In the genomic region with DNA sequence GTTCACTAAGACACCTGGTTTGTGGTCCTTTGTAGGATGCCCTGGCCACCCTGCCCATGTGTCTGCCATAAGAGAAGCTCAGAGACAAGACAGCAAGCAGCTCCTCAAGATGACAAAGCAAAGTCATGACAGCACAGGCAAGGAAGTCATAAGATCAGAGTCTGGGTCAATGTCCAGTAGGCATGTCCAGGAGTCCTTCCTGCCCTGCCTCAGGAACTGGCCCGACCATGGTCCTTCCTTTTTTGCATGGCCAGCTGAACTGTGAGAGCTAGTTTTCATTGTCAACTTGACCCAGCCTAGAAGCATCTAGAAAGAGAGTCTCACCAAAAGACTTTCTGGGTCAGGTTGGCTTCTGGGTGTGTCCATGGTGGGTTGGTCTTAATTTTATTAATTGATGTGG, we compare ENCODE assay signal across 23 mouse cellular contexts. TPM values are rescaled to one million over a fixed set of nuclear protein-coding genes. Genes with fewer than 3 reads are reported as not detected.
DNase-seq lines count a peak whose midpoint lies in the region; ATAC-seq and TF ChIP-seq lines count a peak whose summit lies in the region.
"Had no signal": no experiment of that assay in that cellular context is flagged by ENCODE, and none has a peak within 500 bp of the region (broad histone marks: within the 10 kb centered on the region; RNA-seq: fewer than 3 reads in every experiment).

No protein-coding gene starts in this region.

- H3K4me2 ChIP-seq in kidney, embryonic 14.5 days (replicated peaks; ENCODE audit: low read depth, low read length), result no peak overlapping the region

- ATAC-seq in kidney, embryonic 14.5 days (ENCODE audit: low FRiP score, low TSS enrichment), result no peak

- DNase-seq in kidney, adult 2 months, result peak; percentile 79
- peak; percentile 71 for DNase-seq in kidney, adult 9 months
- no peak for DNase-seq in kidney, postnatal 10 days
- DNase-seq: adrenal gland, adult 2 months; adrenal gland, postnatal 10 days; adrenal gland, postnatal 25 days; cerebellum, adult 11 months; cerebellum, adult 18-20 months; cerebellum, adult 8-10 months; cerebellum, adult 9-11 months; cerebellum, postnatal 14 days; cerebellum, postnatal 36 days; embryo, embryonic 11 days had no signal

- TF ChIP-seq POLR2A in kidney, adult 2 months (IDR thresholded peaks at IDR 0.05; ENCODE audit: low read depth, low read length), result no peak

- no peak overlapping the region for H3K4me3 ChIP-seq in kidney, adult 2 months (ENCODE audit: insufficient read depth, low read depth, low read length)
- H3K4me3 ChIP-seq in kidney, embryonic 14.5 days (ENCODE audit: low read length), result no peak overlapping the region
- H3K4me3 ChIP-seq: embryonic facial prominence, embryonic 13.5 days; embryonic facial prominence, embryonic 15.5 days; erythroblast, embryonic 14.5 days; forebrain, embryonic 12.5 days had no signal

- 61% methylated on average over 1 of the region's 1 CpGs for WGBS in kidney, adult 2 months
- WGBS in kidney, embryonic 14.5 days, result 95% methylated on average over 1 of the region's 1 CpGs

- no peak overlapping the region for H3K9ac ChIP-seq in kidney, embryonic 14.5 days (ENCODE audit: low read depth, low read length)
- H3K9ac ChIP-seq: embryonic facial prominence, embryonic 13.5 days; embryonic facial prominence, embryonic 15.5 days; forebrain, embryonic 12.5 days had no signal

- H3K9me3 ChIP-seq in kidney, embryonic 14.5 days (ENCODE audit: control insufficient read depth, low read length), result no peaks in the 10 kb centered on the region
- H3K9me3 ChIP-seq: embryonic facial prominence, embryonic 13.5 days; embryonic facial prominence, embryonic 15.5 days; forebrain, embryonic 10.5 days; forebrain, embryonic 12.5 days had no signal

- TF ChIP-seq CTCF in kidney, adult 2 months (conservative IDR thresholded peaks at IDR 0.05; ENCODE audit: insufficient read depth, insufficient read length, low read depth, low read length), result no peak

- H3K27me3 ChIP-seq in kidney, adult 2 months (replicated peaks; ENCODE audit: control insufficient read depth, insufficient read depth, low read length), result no peaks in the 10 kb centered on the region
- H3K27me3 ChIP-seq in kidney, embryonic 14.5 days (ENCODE audit: control insufficient read depth, insufficient read depth, low read length), result no peaks in the 10 kb centered on the region
- H3K27me3 ChIP-seq: embryonic facial prominence, embryonic 13.5 days; embryonic facial prominence, embryonic 15.5 days; forebrain, embryonic 12.5 days had no signal

- no peaks in the 10 kb centered on the region for H3K36me3 ChIP-seq in kidney, adult 2 months (ENCODE audit: control insufficient read depth, insufficient read depth, low read length)
- no peaks in the 10 kb centered on the region for H3K36me3 ChIP-seq in kidney, embryonic 14.5 days (ENCODE audit: control insufficient read depth, insufficient read depth, low read length)
- H3K36me3 ChIP-seq: embryonic facial prominence, embryonic 13.5 days; embryonic facial prominence, embryonic 15.5 days; forebrain, embryonic 10.5 days; forebrain, embryonic 12.5 days had no signal

- H3K4me1 ChIP-seq in kidney, adult 2 months (ENCODE audit: control insufficient read depth, insufficient read depth, low read length), result no peaks in the 10 kb centered on the region
- no peaks in the 10 kb centered on the region for H3K4me1 ChIP-seq in kidney, embryonic 14.5 days (ENCODE audit: control insufficient read depth, insufficient read depth, low read length)

- no peak overlapping the region for H3K27ac ChIP-seq in kidney, adult 2 months (ENCODE audit: insufficient read depth, low read depth, low read length)
- H3K27ac ChIP-seq in kidney, embryonic 14.5 days (ENCODE audit: low read depth, low read length), result no peak overlapping the region
- H3K27ac ChIP-seq: embryonic facial prominence, embryonic 13.5 days; embryonic facial prominence, embryonic 15.5 days; forebrain, embryonic 10.5 days; forebrain, embryonic 12.5 days had no signal

RNA-seq across cellular contexts. Expression of a gene that starts 9.1 kb away (rescaled TPM):
- polyA plus RNA-seq in kidney, adult 2 months (2012; rRNA removed), result not detected in 2 replicates
- not detected in 2 replicates for polyA plus RNA-seq in kidney, embryonic 14.5 days (2014; fragmentation: Nextera tagmentation; extraction: Ambion mirVana)
- polyA plus RNA-seq: adrenal gland, adult 2 months; brain, embryonic 14.5 days; C2C12; embryonic facial prominence, embryonic 13.5 days; erythroblast, embryonic 14.5 days; forebrain, embryonic 10.5 days; forebrain, embryonic 14.5 days; forebrain, embryonic 16.5 days had no signal

RNA-seq across cellular contexts. Expression of a gene that starts 14.3 kb away (rescaled TPM):
- 4.6 and 6.1 TPM in 2 replicates for polyA plus RNA-seq in kidney, adult 2 months (2012; rRNA removed)
- 4.6 and 5.7 TPM in 2 replicates for polyA plus RNA-seq in kidney, embryonic 14.5 days (2014; fragmentation: Nextera tagmentation; extraction: Ambion mirVana)
- polyA plus RNA-seq: adrenal gland, adult 2 months; C2C12; erythroblast, embryonic 14.5 days; forebrain, embryonic 10.5 days had no signal

RNA-seq across cellular contexts. Expression of a gene that starts 43.0 kb away (rescaled TPM):
- 9.6 and 10.6 TPM in 2 replicates for polyA plus RNA-seq in kidney, adult 2 months (2012; rRNA removed)
- polyA plus RNA-seq in kidney, embryonic 14.5 days (2014; fragmentation: Nextera tagmentation; extraction: Ambion mirVana), result 10.9 and 14.0 TPM in 2 replicates

RNA-seq across cellular contexts. Expression of a gene that starts 47.1 kb away (rescaled TPM):
- 242 and 276 TPM in 2 replicates for polyA plus RNA-seq in kidney, adult 2 months (2012; rRNA removed)
- 21.4 and 29.5 TPM in 2 replicates for polyA plus RNA-seq in kidney, embryonic 14.5 days (2014; fragmentation: Nextera tagmentation; extraction: Ambion mirVana)
